Mouse (Mus musculus): ENCODE data around the gene Slc11a1. TPM values are rescaled to one million over a fixed set of nuclear protein-coding genes. Genes with fewer than 3 reads are reported as not detected.

Gene Slc11a1
- total and polyA plus RNA-seq, 2 experiments = 17.5 to 21.4 TPM

DNA sequence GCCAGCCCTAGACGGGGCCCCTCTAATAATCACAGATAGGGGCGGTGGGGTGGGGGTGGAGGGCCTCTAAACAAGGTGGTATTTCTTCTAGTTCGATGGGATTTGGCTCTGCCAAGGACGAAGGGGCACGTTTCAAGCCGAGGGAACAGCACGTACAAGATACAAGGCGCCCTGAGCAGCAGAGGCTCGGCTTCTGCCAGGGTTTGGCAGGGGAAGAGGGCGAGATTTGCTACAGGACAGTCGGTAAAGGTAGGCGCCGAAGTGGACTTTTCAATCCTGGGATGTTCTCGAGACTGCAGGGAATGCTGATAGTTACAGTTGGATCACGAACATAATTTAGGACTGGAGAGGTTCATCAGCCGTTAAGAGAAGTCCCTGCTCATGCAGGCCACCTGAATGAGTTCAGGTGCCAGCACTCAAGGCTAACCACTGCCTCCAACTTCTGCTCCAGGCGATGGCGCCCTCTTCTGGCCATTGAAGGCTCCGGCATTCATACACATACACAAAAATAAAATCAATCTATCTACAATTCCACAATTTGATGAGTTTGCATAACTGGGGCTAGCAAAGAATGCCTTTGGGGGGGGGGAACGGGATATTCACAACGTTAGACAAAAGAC lies 15.4 kb downstream of the Slc11a1 start:
- H3K36me3 ChIP-seq (ENCODE audit: control insufficient read depth, insufficient read depth, low read length) = peaks cover 11% of the 10 kb centered on the region; the same call in 1 of the 2 replicates
- peak; percentile 68 for DNase-seq (ENCODE audit: extremely low read depth, low read depth, low spot score)
- peak overlapping the region; percentile 70 for H3K27ac ChIP-seq (replicated peaks; ENCODE audit: insufficient read depth, low read depth, low read length)
- 0 out of 2 replicates have a peak overlapping the region, but pooled peaks have one; percentile 15 for H3K9ac ChIP-seq (ENCODE audit: low read depth, low read length)
- peak; percentile 87 for TF ChIP-seq CTCF (IDR thresholded peaks at IDR 0.05; ENCODE audit: low read depth, low read length)
- no peak for TF ChIP-seq POLR2A (IDR thresholded peaks at IDR 0.05; ENCODE audit: extremely low read depth, insufficient read depth, low read length)
- peaks cover 17% of the 10 kb centered on the region; the same call in 1 of the 2 replicates for H3K79me2 ChIP-seq (ENCODE audit: control insufficient read depth, insufficient read depth, low read length)
- peaks cover 31% of the 10 kb centered on the region for H3K4me1 ChIP-seq (ENCODE audit: control insufficient read depth, insufficient read depth, low read length)
- H3K4me3 ChIP-seq (ENCODE audit: insufficient read depth, low read depth, low read length) = no peak overlapping the region
- no peaks in the 10 kb centered on the region for H3K27me3 ChIP-seq (ENCODE audit: control insufficient read depth, insufficient read depth, low read length)
- 18% methylated on average over 21 of the region's 21 CpGs for WGBS

DNA sequence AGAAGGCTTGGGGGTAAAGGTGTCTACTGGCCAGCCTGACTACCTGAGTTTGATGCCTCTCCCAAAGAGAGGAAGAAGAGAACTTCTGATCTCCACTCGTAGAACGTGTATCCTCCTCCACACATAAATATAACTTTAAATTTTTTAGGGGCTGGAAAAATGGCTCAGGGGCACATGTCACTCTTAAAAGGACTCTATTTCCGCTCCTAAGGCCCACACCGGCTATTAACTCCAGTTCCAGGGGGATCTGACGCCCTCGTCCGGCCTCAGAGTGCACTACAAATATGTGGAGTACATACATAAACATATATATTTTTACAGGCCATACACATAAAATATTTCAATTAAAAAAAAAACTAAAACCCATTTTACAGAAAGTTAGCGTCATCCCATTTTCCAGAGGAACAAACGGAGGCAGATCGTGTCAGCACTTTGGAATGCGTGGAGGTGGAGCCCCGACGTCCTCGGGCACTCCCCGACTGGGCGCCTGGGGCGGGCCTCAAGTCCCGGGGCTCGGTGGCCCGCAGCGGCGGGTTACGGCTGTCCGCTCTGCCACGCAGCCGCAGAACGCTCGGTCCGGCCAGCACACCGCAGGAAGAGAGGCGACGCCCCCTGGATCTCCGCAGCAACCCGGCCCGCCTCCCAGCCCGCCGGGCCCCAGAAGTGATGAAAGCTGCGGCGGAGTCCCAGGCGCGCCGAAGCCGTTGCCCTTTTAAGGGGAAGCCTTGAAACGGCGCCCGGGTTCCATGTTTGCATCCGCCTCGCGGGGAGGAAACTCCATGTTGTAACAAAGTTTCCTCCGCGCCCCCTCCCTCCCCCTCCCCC lies 16.1 kb downstream of the Slc11a1 start, which contains the start of gene Ctdsp1:
Gene Ctdsp1 (plus strand): TSS at position 586 of the 825 bp plus-strand sequence.
- Histone ChIP-seq H3K27ac (replicated peaks; ENCODE audit: insufficient read depth, low read depth, low read length) (peak within 1 kb of the TSS; percentile 99), H3K79me2 (ENCODE audit: control insufficient read depth, insufficient read depth, low read length) (peaks cover 17% of the 10 kb centered on the region; the same call in 1 of the 2 replicates), H3K4me3 (ENCODE audit: insufficient read depth, low read depth, low read length) (peak within 1 kb of the TSS; percentile 92), H3K27me3 (ENCODE audit: control insufficient read depth, insufficient read depth, low read length) (no peaks in the 10 kb centered on the region), H3K36me3 (ENCODE audit: control insufficient read depth, insufficient read depth, low read length) (peaks cover 11% of the 10 kb centered on the region; the same call in 1 of the 2 replicates), H3K4me1 (ENCODE audit: control insufficient read depth, insufficient read depth, low read length) (peaks cover 31% of the 10 kb centered on the region), H3K9ac (ENCODE audit: low read depth, low read length) (peak within 1 kb of the TSS; percentile 96)
- peak; percentile 88 for DNase-seq (ENCODE audit: extremely low read depth, low read depth, low spot score)
- WGBS = 4% methylated on average over 50 of the region's 51 CpGs
- TF ChIP-seq CTCF (IDR thresholded peaks at IDR 0.05; ENCODE audit: low read depth, low read length) (peak; percentile 17; the same call in 1 of the 2 replicates), POLR2A (IDR thresholded peaks at IDR 0.05; ENCODE audit: extremely low read depth, insufficient read depth, low read length) (peak; percentile 66; the same call in 1 of the 2 replicates)

DNA sequence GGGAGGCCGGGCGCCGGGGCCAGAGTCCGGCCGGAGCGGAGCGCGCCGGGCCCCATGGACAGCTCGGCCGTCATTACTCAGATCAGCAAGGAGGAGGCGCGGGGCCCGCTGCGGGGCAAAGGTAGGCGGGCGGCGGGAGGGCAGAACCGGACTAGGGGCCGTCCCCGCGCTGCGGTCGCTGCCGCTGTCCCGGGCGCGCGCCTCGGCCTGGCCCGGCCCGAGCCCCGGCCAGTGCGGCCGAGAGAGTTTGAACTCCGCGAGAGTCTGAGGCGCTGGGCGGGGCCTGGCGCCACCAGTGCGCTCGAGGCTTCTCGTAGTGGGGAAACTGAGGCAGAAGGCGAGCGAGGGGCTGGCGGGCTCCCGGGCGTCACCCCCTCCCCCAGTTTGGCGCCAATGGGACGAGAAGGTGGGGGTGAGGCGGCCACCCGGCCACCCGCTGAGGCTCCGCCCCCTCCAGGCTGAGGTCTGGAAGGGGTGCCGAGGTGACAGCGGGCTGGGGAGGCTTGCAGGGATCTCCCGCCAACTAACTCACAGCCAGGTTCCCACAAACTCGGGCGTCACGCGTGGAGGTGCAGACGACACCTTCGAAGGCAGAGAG lies 16.9 kb downstream of the Slc11a1 start:
- no peaks in the 10 kb centered on the region for H3K27me3 ChIP-seq (ENCODE audit: control insufficient read depth, insufficient read depth, low read length)
- peak overlapping the region; percentile 99 for H3K27ac ChIP-seq (replicated peaks; ENCODE audit: insufficient read depth, low read depth, low read length)
- peaks cover 17% of the 10 kb centered on the region; the same call in 1 of the 2 replicates for H3K79me2 ChIP-seq (ENCODE audit: control insufficient read depth, insufficient read depth, low read length)
- 1% methylated on average over 54 of the region's 63 CpGs for WGBS
- H3K4me3 ChIP-seq (ENCODE audit: insufficient read depth, low read depth, low read length) = peak overlapping the region; percentile 92
- TF ChIP-seq POLR2A (IDR thresholded peaks at IDR 0.05; ENCODE audit: extremely low read depth, insufficient read depth, low read length) (peak; percentile 57), CTCF (IDR thresholded peaks at IDR 0.05; ENCODE audit: low read depth, low read length) (no peak)
- peak overlapping the region; percentile 96 for H3K9ac ChIP-seq (ENCODE audit: low read depth, low read length)
- peak; percentile 74 for DNase-seq (ENCODE audit: extremely low read depth, low read depth, low spot score)
- H3K36me3 ChIP-seq (ENCODE audit: control insufficient read depth, insufficient read depth, low read length) = peaks cover 11% of the 10 kb centered on the region; the same call in 1 of the 2 replicates
- peaks cover 31% of the 10 kb centered on the region for H3K4me1 ChIP-seq (ENCODE audit: control insufficient read depth, insufficient read depth, low read length)

DNA sequence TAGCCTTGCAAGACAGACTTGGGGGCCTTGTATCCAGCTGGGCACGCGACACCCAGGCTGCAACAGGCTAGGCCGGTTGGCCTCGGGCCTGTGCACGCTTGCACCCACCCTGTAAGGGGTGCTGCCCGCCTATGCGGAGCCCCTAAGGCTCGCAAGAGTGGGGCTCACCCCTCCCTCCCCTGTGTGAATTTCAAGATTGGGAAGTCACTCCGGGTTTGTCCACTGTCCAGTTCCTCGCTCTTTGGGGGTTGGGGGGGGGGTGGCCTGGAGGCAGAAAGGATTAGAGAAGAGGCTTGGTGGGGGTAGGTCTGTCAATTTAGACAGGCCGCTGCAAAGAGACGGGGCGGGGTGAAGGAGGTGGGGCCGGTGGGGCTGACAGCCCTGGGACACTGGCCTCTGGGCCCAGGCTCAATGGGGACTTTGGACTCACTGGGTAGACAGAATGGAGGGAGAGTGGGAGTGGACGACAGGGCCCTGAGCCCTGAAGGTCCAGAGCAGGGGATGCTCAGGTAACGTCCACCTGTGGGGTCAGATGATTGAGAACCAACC lies 17.5 kb downstream of the Slc11a1 start:
- Histone ChIP-seq H3K27ac (replicated peaks; ENCODE audit: insufficient read depth, low read depth, low read length) (peak overlapping the region; percentile 99), H3K4me3 (ENCODE audit: insufficient read depth, low read depth, low read length) (peak overlapping the region; percentile 92), H3K9ac (ENCODE audit: low read depth, low read length) (peak overlapping the region; percentile 96), H3K36me3 (ENCODE audit: control insufficient read depth, insufficient read depth, low read length) (peaks cover 11% of the 10 kb centered on the region; the same call in 1 of the 2 replicates), H3K79me2 (ENCODE audit: control insufficient read depth, insufficient read depth, low read length) (peaks cover 17% of the 10 kb centered on the region; the same call in 1 of the 2 replicates), H3K4me1 (ENCODE audit: control insufficient read depth, insufficient read depth, low read length) (peaks cover 29% of the 10 kb centered on the region), H3K27me3 (ENCODE audit: control insufficient read depth, insufficient read depth, low read length) (no peaks in the 10 kb centered on the region)
- TF ChIP-seq CTCF (IDR thresholded peaks at IDR 0.05; ENCODE audit: low read depth, low read length) (no peak), POLR2A (IDR thresholded peaks at IDR 0.05; ENCODE audit: extremely low read depth, insufficient read depth, low read length) (0 out of 2 replicates have a peak, but pooled peaks have one; percentile 24)
- peak; percentile 90 for DNase-seq (ENCODE audit: extremely low read depth, low read depth, low spot score)
- under 1% methylated on average over 16 of the region's 16 CpGs for WGBS

DNA sequence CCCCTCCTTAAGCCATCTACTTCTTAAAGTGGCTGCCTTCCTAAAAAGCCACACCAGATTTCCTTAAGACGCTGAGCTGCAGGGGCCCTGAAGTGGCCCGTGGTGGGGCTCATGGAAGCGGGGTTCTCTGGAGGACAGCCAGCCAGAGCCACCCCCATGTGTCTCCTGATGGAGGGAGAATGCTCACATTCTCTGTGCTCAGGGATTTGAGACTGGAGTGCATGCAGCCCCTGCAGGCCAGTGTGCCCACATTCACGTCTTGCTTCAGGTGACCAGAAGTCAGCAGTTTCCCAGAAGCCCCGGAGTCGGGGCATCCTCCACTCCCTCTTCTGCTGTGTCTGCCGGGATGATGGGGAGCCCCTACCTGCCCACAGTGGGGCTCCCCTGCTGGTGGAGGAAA lies 18.0 kb downstream of the Slc11a1 start:
- peaks cover 11% of the 10 kb centered on the region; the same call in 1 of the 2 replicates for H3K36me3 ChIP-seq (ENCODE audit: control insufficient read depth, insufficient read depth, low read length)
- H3K4me3 ChIP-seq (ENCODE audit: insufficient read depth, low read depth, low read length) = peak overlapping the region; percentile 92
- H3K27ac ChIP-seq (replicated peaks; ENCODE audit: insufficient read depth, low read depth, low read length) = peak overlapping the region; percentile 81
- peaks cover 17% of the 10 kb centered on the region; the same call in 1 of the 2 replicates for H3K79me2 ChIP-seq (ENCODE audit: control insufficient read depth, insufficient read depth, low read length)
- no peaks in the 10 kb centered on the region for H3K27me3 ChIP-seq (ENCODE audit: control insufficient read depth, insufficient read depth, low read length)
- H3K9ac ChIP-seq (ENCODE audit: low read depth, low read length) = peak overlapping the region; percentile 96
- peaks cover 26% of the 10 kb centered on the region for H3K4me1 ChIP-seq (ENCODE audit: control insufficient read depth, insufficient read depth, low read length)
- TF ChIP-seq POLR2A (IDR thresholded peaks at IDR 0.05; ENCODE audit: extremely low read depth, insufficient read depth, low read length) (no peak), CTCF (IDR thresholded peaks at IDR 0.05; ENCODE audit: low read depth, low read length) (0 out of 2 replicates have a peak, but pooled peaks have one; percentile 2)
- WGBS = 9% methylated on average over 7 of the region's 7 CpGs
- no peak for DNase-seq (ENCODE audit: extremely low read depth, low read depth, low spot score)
